Mouse (Mus musculus) hindbrain, embryonic 16.5 days (tissue): ENCODE data around the gene Pomgnt2. TPM values are rescaled to one million over a fixed set of nuclear protein-coding genes. Genes with fewer than 3 reads are reported as not detected.
"Not testable (repeated sequence)": the region's sequence is repeated elsewhere in the genome, so short reads cannot be mapped to it uniquely, and the experiment has no call there.

Source experiments
- ATAC-seq: fragments of 200-750 bp; cut with Nextera tagmentation; 2 replicates; pipeline ENCODE4 v1.8.0; 2017; ENCODE audit warnings: moderate TSS enrichment, moderate library complexity
- H3K27ac ChIP-seq: fragments of 300-500 bp; sonication (generic); 2 replicates; pipeline ENCODE4 v1.5.1; 2014; ENCODE audit warnings: low read depth, mild to moderate bottlenecking, control low read depth, low read length, moderate library complexity
- H3K27me3 ChIP-seq: fragments of 300-500 bp; sonication (generic); replicated peaks from 2 replicates; pipeline ENCODE4 v1.6.1; 2014; ENCODE audit warnings: low read length; ENCODE audit not compliant: control insufficient read depth, insufficient read depth
- H3K36me3 ChIP-seq: fragments of 300-500 bp; sonication (generic); 2 replicates; pipeline ENCODE4 v1.6.1; 2014; ENCODE audit warnings: mild to moderate bottlenecking, low read length, moderate library complexity, mixed read lengths; ENCODE audit not compliant: control insufficient read depth, insufficient read depth
- H3K4me1 ChIP-seq: fragments of 300-500 bp; sonication (generic); 2 replicates; pipeline ENCODE4 v1.6.1; 2014; ENCODE audit warnings: low read depth, low read length; ENCODE audit not compliant: control insufficient read depth, insufficient read depth
- H3K4me2 ChIP-seq: fragments of 300-500 bp; sonication (generic); 2 replicates; pipeline ENCODE4 v1.6.1; 2014; ENCODE audit warnings: mild to moderate bottlenecking, low read length, control low read depth, moderate library complexity
- H3K4me3 ChIP-seq: fragments of 300-500 bp; sonication (generic); 2 replicates; pipeline ENCODE4 v1.5.1; 2014; ENCODE audit warnings: mild to moderate bottlenecking, low read length, control low read depth, moderate library complexity
- H3K9ac ChIP-seq: fragments of 300-500 bp; sonication (generic); 2 replicates; pipeline ENCODE4 v1.6.1; 2014; ENCODE audit warnings: low read depth, mild to moderate bottlenecking, control low read depth, low read length, moderate library complexity
- H3K9me3 ChIP-seq: fragments of 300-500 bp; sonication (generic); 2 replicates; pipeline ENCODE4 v1.6.1; 2014; ENCODE audit warnings: mild to moderate bottlenecking, low read length, moderate library complexity; ENCODE audit not compliant: control insufficient read depth
- WGBS: fragments of 180-500 bp; shearing (Covaris S2); extraction: QIAGEN DNeasy Blood & Tissue Kit; methylation state at CpG from one replicate; pipeline ENCODE4 v1.1.7; 2014; 5-methylcytosine and 5-hydroxymethylcytosine counted together
- polyA plus RNA-seq: library from polyadenylated mRNA; unstranded; fragments of >200 nt; fragmentation: Nextera tagmentation; extraction: Ambion mirVana; gene quantifications from 2 replicates; pipeline ENCODE4 v1.2.1, GENCODE M21; 2015

Gene Pomgnt2
- polyA plus RNA-seq, 1 experiment from 2014 or later = 43.5 TPM

GRCm38 (mm10) chr9:122027914-122028745 is 31.2 kb upstream of the Pomgnt2 start:
- H3K27ac ChIP-seq = peak overlapping the region; percentile 55; the same call in 1 of the 2 replicates
- no peaks in the 10 kb centered on the region for H3K27me3 ChIP-seq
- H3K4me1 ChIP-seq = peaks cover 9% of the 10 kb centered on the region
- H3K36me3 ChIP-seq = no peaks in the 10 kb centered on the region
- no peak overlapping the region for H3K4me3 ChIP-seq
- H3K9me3 ChIP-seq = no peaks in the 10 kb centered on the region
- H3K4me2 ChIP-seq = no peak overlapping the region
- ATAC-seq = no peak
- H3K9ac ChIP-seq = no peak overlapping the region
- 86% methylated on average over 11 of the region's 11 CpGs for WGBS

DNA sequence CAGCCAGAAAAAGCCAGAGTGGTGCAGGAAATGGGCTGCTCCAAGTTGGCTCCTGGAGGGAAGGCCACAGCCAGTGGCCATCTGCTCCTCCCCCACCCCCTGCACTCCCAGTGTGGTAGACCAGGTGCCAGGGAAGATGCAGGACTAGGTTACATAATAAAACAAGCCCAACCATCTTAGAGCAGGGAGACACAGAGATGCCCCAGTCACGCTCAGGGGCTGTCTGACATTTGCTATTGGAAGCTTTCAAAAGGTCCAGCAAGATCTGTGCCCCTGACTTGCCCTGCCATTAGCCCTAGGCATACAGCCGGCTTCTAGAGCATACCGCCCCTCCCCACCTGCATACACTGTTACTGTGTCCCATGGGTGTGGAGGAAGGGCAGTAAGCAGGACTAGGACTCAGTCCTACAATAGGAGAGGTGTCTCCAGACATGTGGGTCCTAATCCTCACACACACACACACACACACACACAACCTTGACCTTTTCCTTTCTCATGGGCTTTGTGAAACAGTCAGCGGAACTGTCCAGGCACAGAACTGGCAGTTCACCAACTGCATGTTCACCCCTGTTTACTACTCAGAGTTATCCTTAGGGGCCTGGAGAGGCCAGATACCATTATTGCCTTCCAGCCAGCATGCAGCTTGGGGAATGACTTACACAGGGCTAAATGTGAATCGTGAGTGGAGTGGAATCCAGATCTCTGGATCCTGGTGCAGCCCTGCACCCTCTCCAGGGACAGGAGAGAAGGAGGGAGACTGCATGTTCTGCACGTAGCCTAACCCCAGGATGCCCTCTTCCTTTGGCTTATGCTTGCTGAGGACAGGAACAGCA is 30.4 kb upstream of the Pomgnt2 start:
- no peak overlapping the region for H3K9ac ChIP-seq
- WGBS = 61% methylated on average over 6 of the region's 6 CpGs
- no peak overlapping the region for H3K4me2 ChIP-seq
- no peaks in the 10 kb centered on the region for H3K9me3 ChIP-seq
- H3K27ac ChIP-seq = peak overlapping the region; percentile 55
- H3K4me1 ChIP-seq = peaks cover 9% of the 10 kb centered on the region
- no peak overlapping the region for H3K4me3 ChIP-seq
- no peaks in the 10 kb centered on the region for H3K27me3 ChIP-seq
- ATAC-seq = no peak; the same call in 1 of the 2 replicates
- no peaks in the 10 kb centered on the region for H3K36me3 ChIP-seq

DNA sequence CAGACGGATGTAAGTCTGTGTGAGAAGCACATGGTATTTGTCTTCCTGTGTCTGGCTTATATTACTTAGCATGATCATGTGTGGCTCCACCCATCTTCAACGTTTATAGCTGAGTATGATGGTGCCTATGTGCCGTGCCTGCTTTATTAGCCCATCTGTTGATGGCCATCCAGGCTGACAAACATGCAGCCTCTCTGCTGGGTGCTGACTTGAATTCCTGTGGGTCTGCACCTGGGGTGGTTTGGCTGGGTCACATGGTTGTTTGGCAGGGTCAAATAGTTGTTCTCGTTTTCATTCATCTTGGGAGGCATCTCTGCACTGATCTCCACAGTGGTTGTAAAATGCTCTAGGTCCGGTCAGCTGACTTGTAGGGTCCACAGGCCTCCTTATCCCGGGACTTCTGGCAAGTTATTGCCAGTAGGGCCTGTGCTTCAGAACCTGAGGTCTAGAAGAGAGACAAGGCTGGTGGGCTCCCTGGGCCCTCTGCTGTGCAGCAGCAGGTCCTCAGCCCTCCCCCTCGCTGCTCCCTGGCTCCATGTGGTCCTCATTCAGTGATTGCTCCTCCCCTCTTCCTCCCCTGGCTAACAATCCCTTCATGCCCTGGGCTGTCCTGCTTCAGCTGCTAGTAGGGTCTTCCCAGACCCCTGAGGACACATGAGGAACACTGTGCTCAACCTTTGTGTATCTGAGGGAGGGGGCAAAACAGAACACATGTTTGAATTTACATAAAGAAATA is 29.1 kb upstream of the Pomgnt2 start:
- H3K4me1 ChIP-seq = peaks cover 9% of the 10 kb centered on the region
- ATAC-seq = no peak
- WGBS = 60% methylated on average over 7 of the region's 7 CpGs
- H3K27me3 ChIP-seq = no peaks in the 10 kb centered on the region
- no peak overlapping the region for H3K4me2 ChIP-seq
- H3K9me3 ChIP-seq = no peaks in the 10 kb centered on the region
- no peak overlapping the region for H3K4me3 ChIP-seq
- H3K36me3 ChIP-seq = no peaks in the 10 kb centered on the region
- H3K27ac ChIP-seq = no peak overlapping the region; the same call in 1 of the 2 replicates
- no peak overlapping the region for H3K9ac ChIP-seq

GRCm38 (mm10) chr9:122024419-122024818 is 27.5 kb upstream of the Pomgnt2 start:
- no peak for ATAC-seq
- Histone ChIP-seq H3K36me3 (no peaks in the 10 kb centered on the region), H3K27ac (no peak overlapping the region), H3K4me1 (peaks cover 9% of the 10 kb centered on the region), H3K4me2 (no peak overlapping the region), H3K9me3 (no peaks in the 10 kb centered on the region), H3K9ac (no peak overlapping the region), H3K27me3 (no peaks in the 10 kb centered on the region), H3K4me3 (no peak overlapping the region)
- 93% methylated on average over 6 of the region's 6 CpGs for WGBS

DNA sequence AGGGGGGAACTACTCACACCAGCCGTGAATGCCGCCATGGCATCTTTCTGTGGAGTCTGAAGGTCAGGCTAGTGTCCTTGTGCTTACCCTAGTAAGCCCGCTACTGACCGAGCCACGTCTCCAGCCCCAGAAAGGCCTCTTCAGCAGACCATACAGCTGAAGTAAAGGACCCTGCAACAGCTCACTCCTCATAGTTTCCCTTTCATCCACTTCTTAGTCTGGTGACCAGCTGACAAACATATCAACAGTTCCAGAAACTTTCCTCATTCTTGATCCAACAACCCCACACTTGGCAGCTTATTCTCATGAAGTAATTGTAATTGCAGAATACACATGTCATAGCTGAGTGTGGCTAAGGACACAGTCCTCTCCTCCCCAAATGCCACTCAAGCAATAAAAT is 27.0 kb upstream of the Pomgnt2 start:
- no peak overlapping the region for H3K9ac ChIP-seq
- no peak overlapping the region for H3K4me3 ChIP-seq
- H3K4me1 ChIP-seq = peaks cover 14% of the 10 kb centered on the region
- 0 out of 2 replicates have a peak overlapping the region, but pooled peaks have one; percentile 13 for H3K27ac ChIP-seq
- no peaks in the 10 kb centered on the region for H3K27me3 ChIP-seq
- no peak for ATAC-seq
- no peaks in the 10 kb centered on the region for H3K9me3 ChIP-seq
- WGBS = 84% methylated on average over 5 of the region's 5 CpGs
- H3K4me2 ChIP-seq = no peak overlapping the region
- H3K36me3 ChIP-seq = no peaks in the 10 kb centered on the region

DNA sequence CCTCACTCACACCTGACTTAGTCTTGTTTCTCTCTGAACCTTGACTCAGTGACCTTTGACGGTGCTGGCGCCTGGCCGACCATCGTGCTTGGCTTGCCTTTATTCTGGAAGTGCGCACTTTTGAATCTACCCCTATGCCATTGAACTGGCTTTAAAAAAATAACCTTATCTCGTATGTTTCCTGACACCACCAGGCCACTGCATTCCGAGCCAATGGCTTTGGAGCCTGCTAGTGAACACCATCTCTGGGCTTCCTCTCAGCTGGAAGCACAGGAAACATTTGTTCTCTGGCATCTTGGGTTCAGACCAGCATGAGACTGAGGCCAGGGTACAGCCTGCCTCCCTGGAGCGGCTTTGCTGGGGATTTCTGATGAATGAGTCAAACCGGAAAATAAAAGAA is 25.9 kb upstream of the Pomgnt2 start:
- 0 out of 2 replicates have a peak overlapping the region, but pooled peaks have one; percentile 2 for H3K27ac ChIP-seq
- no peaks in the 10 kb centered on the region for H3K27me3 ChIP-seq
- H3K4me1 ChIP-seq = peaks cover 15% of the 10 kb centered on the region
- no peak overlapping the region for H3K9ac ChIP-seq
- ATAC-seq = no peak
- no peak overlapping the region for H3K4me3 ChIP-seq
- 65% methylated on average over 9 of the region's 9 CpGs for WGBS
- H3K4me2 ChIP-seq = no peak overlapping the region
- H3K9me3 ChIP-seq = no peaks in the 10 kb centered on the region
- no peaks in the 10 kb centered on the region for H3K36me3 ChIP-seq

DNA sequence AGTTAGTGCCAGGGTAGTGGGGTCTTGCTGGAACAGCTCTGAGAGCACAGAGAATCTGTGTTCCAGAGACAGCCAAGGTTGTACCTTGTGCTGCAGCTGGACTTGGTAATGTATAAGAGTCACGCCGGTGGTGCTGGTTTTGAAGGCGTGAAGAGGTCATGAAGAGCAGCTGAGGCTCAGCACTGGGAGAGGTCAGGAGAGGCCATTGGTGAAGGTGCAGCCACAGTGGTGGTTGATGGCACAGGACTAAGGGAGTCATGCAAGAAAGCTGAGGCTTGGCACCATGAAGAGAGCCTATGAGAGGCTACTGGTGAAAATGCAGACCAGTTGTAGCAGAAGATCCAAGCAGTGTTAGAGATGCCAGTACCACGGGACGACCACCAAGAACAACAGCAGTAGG is 24.7 kb upstream of the Pomgnt2 start:
- Histone ChIP-seq H3K27me3 (no peaks in the 10 kb centered on the region), H3K4me1 (peaks cover 10% of the 10 kb centered on the region), H3K4me2 (no peak overlapping the region), H3K36me3 (no peaks in the 10 kb centered on the region), H3K27ac (no peak overlapping the region), H3K9me3 (no peaks in the 10 kb centered on the region), H3K9ac (no peak overlapping the region), H3K4me3 (no peak overlapping the region)
- 92% methylated on average over 5 of the region's 5 CpGs for WGBS
- ATAC-seq = no peak

DNA sequence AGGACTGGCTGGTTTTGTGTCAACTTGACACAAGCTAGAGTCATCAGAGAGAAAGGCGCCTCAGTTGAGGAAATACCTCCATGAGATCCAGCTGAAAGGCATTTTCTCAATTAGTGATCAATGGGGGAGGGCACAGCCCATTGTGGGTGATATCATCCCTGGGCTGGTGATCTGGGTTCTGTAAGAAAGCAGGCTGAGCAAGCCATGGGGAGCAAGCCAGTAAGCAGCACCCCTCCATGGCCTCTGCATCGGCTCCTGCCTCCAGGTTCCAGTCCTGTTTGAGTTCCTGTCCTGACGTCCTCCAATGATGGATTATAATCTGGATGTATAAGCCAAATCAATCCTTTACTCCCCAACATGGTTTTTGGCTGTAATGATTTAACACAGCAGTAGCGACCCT is 24.3 kb upstream of the Pomgnt2 start:
- H3K9ac ChIP-seq, H3K27me3 ChIP-seq, H3K36me3 ChIP-seq, H3K4me3 ChIP-seq, H3K27ac ChIP-seq, H3K4me2 ChIP-seq, H3K9me3 ChIP-seq, ATAC-seq, H3K4me1 ChIP-seq: not testable (repeated sequence)
- WGBS = 88% methylated on average over 4 of the region's 4 CpGs

DNA sequence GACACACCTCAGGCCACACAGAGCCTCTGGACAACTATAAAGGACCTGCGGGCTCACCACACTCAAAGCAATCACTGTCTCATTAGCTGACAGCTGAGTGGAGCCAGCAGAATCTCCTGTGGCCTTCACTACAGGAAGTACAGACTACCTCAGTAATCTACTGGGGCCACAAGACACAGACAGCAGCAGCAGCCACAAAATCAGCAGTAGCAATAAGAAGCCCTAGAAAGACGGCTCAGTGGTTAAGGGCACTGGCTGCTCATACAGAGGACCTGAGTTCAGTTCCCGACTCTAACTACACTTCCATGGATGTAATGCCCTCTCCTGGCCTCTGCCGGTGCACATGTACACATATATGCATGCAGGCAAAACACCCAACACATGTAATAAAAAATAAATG is 23.4 kb upstream of the Pomgnt2 start:
- ATAC-seq = no peak

More for the DNA sequence above, 23.4 kb upstream of the Pomgnt2 start:
- 82% methylated on average over 4 of the region's 4 CpGs for WGBS
- Histone ChIP-seq H3K9me3 (no peaks in the 10 kb centered on the region), H3K4me2 (no peak overlapping the region), H3K27me3 (no peaks in the 10 kb centered on the region), H3K9ac (no peak overlapping the region), H3K4me3 (no peak overlapping the region), H3K4me1 (peaks cover 6% of the 10 kb centered on the region), H3K27ac (no peak overlapping the region), H3K36me3 (no peaks in the 10 kb centered on the region)
